Mouse (Mus musculus): Measurements from ENCODE around the gene Nfxl1. TPM values are rescaled to one million over a fixed set of nuclear protein-coding genes. Genes with fewer than 3 reads are reported as not detected.

Nfxl1 gene
- polyA plus RNA-seq, 1 experiment = 11.6 TPM

DNA sequence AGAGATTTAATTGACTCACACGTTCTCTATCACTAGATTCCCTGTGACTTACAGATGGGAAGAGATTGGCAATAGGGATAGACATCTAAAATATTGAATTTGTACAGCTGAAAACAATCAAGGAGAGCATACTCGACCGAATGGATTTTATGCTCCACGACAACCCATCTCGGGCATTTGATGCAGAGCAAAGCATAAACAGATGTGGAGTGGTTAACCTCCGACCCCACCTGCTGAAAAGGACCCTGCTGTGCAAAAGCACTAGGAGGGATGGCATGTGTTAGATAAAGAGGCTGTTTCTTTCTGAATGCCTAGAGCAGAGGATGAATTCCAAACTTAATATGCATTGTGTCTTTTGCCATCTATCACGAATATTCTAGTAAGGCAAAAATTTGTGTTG lies 79.0 kb downstream of the Nfxl1 start:
- Histone ChIP-seq H3K27ac (ENCODE audit: control insufficient read depth, insufficient read depth, low read depth, low read length, poor library complexity) (no peak overlapping the region), H3K4me1 (ENCODE audit: control insufficient read depth, insufficient read depth, low read length) (no peaks in the 10 kb centered on the region), H3K4me3 (replicated peaks; ENCODE audit: control insufficient read depth, low read depth, low read length) (no peak overlapping the region)
- WGBS = 67% methylated on average over 7 of the region's 7 CpGs
- TF ChIP-seq POLR2A (IDR thresholded peaks at IDR 0.05; ENCODE audit: borderline replicate concordance, control insufficient read depth, low read depth, low read length) (no peak), CTCF (IDR thresholded peaks at IDR 0.05; ENCODE audit: control insufficient read depth, insufficient read depth, low read length) (no peak)

GRCm38 (mm10) chr5:72472317-72473009 lies 87.0 kb downstream of the Nfxl1 start:
- Histone ChIP-seq H3K4me3 (replicated peaks; ENCODE audit: control insufficient read depth, low read depth, low read length) (no peak overlapping the region), H3K27ac (ENCODE audit: control insufficient read depth, insufficient read depth, low read depth, low read length, poor library complexity) (no peak overlapping the region), H3K4me1 (ENCODE audit: control insufficient read depth, insufficient read depth, low read length) (no peaks in the 10 kb centered on the region)
- WGBS = 72% methylated on average over 12 of the region's 12 CpGs
- no peak for TF ChIP-seq CTCF (IDR thresholded peaks at IDR 0.05; ENCODE audit: control insufficient read depth, insufficient read depth, low read length)
- no peak for TF ChIP-seq POLR2A (IDR thresholded peaks at IDR 0.05; ENCODE audit: borderline replicate concordance, control insufficient read depth, low read depth, low read length)

DNA sequence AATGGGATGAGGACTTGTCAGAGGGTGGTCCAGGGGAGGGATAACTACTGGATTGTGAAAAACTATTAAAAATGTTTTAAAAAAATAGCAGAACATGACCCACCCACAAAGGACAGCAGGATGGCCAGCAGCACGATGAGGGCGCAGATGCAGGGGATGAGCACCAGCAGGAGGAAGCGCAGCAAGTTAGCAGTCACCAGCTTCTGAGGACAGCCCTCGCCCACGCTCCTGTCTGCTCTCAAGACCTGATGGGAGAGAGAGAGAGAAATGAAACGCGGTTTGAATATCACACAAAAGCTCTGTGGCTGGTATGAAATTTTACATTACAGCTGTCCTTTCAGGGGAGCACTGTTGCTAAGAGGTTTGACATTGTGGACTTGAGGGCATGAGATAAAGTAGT lies 87.7 kb downstream of the Nfxl1 start:
- Histone ChIP-seq H3K4me1 (ENCODE audit: control insufficient read depth, insufficient read depth, low read length) (no peaks in the 10 kb centered on the region), H3K27ac (ENCODE audit: control insufficient read depth, insufficient read depth, low read depth, low read length, poor library complexity) (no peak overlapping the region), H3K4me3 (replicated peaks; ENCODE audit: control insufficient read depth, low read depth, low read length) (no peak overlapping the region)
- TF ChIP-seq CTCF (IDR thresholded peaks at IDR 0.05; ENCODE audit: control insufficient read depth, insufficient read depth, low read length) (no peak), POLR2A (IDR thresholded peaks at IDR 0.05; ENCODE audit: borderline replicate concordance, control insufficient read depth, low read depth, low read length) (no peak)
- WGBS = 82% methylated on average over 7 of the region's 7 CpGs

DNA sequence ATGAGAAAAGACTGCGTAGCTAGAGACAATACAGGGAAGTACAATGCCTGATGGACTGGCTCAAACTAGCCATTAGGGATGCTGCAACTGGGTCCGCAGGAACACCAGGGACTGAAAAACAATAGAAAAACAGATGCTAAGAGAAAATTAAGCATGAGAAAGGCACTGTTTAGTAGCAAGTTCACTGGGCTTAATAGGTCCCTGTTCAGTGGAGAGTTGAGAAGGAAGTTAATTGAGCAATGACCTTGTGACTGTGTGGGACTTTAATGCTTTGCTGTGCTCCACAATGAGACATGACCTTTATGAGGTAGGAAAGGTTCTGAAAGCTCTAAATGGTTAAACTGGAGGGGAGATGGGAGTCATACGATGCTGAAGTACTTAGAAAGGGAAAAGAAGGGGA lies 94.6 kb downstream of the Nfxl1 start:
- Histone ChIP-seq H3K4me1 (ENCODE audit: control insufficient read depth, insufficient read depth, low read length) (no peaks in the 10 kb centered on the region), H3K4me3 (replicated peaks; ENCODE audit: control insufficient read depth, low read depth, low read length) (no peak overlapping the region), H3K27ac (ENCODE audit: control insufficient read depth, insufficient read depth, low read depth, low read length, poor library complexity) (no peak overlapping the region)
- TF ChIP-seq POLR2A (IDR thresholded peaks at IDR 0.05; ENCODE audit: borderline replicate concordance, control insufficient read depth, low read depth, low read length) (no peak), CTCF (IDR thresholded peaks at IDR 0.05; ENCODE audit: control insufficient read depth, insufficient read depth, low read length) (no peak)
- WGBS = 70% methylated on average over 3 of the region's 3 CpGs

Other genes with a start within 250 kb of the Nfxl1 start
- not detected in 2 replicates for gene Corin, start 55.2 kb downstream of the Nfxl1 start, polyA plus RNA-seq (2011; ENCODE audit: insufficient read depth, insufficient read length, low replicate concordance, missing spikeins)
- not detected in 2 replicates for gene Zar1, start 21.6 kb upstream of the Nfxl1 start, polyA plus RNA-seq (2011; ENCODE audit: insufficient read depth, insufficient read length, low replicate concordance, missing spikeins)
- not detected in 2 replicates for gene Gm5868, start 27.9 kb upstream of the Nfxl1 start, polyA plus RNA-seq (2011; ENCODE audit: insufficient read depth, insufficient read length, low replicate concordance, missing spikeins)
- 0.60 TPM in 1 of 2 replicates, not detected in the other for gene Cnga1, start 84.6 kb upstream of the Nfxl1 start, polyA plus RNA-seq (2011; ENCODE audit: insufficient read depth, insufficient read length, low replicate concordance, missing spikeins)
- gene Nipal1, start 88.1 kb upstream of the Nfxl1 start, polyA plus RNA-seq (2011; ENCODE audit: insufficient read depth, insufficient read length, low replicate concordance, missing spikeins) = not detected in 2 replicates
- 2.5 and 4.7 TPM in 2 replicates for gene Txk, start 193.1 kb upstream of the Nfxl1 start, polyA plus RNA-seq (2011; ENCODE audit: insufficient read depth, insufficient read length, low replicate concordance, missing spikeins)